Mouse (Mus musculus) urinary bladder, postnatal 25 days (tissue): ENCODE results near the gene Gm20696.

ENCODE experiments used
- DNase-seq: peaks from one replicate; pipeline ENCODE4 v3.0.0; 2022; ENCODE audit warnings: low spot score

Gm20696 gene

GRCm38 (mm10) chr6:99388741-99389675 is 277.6 kb downstream of the Gm20696 start:
- DNase-seq = peak; percentile 24

- DNase-seq = no peak
Observed at GRCm38 (mm10) chr6:99388023-99388422, 278.6 kb downstream of the Gm20696 start.

- DNase-seq = no peak
Observed at GRCm38 (mm10) chr6:99385059-99385604, 281.5 kb downstream of the Gm20696 start.

- DNase-seq = no peak
Observed at GRCm38 (mm10) chr6:99383846-99384472, 282.6 kb downstream of the Gm20696 start.

GRCm38 (mm10) chr6:99380146-99380545 is 286.5 kb downstream of the Gm20696 start:
- DNase-seq = no peak

DNA sequence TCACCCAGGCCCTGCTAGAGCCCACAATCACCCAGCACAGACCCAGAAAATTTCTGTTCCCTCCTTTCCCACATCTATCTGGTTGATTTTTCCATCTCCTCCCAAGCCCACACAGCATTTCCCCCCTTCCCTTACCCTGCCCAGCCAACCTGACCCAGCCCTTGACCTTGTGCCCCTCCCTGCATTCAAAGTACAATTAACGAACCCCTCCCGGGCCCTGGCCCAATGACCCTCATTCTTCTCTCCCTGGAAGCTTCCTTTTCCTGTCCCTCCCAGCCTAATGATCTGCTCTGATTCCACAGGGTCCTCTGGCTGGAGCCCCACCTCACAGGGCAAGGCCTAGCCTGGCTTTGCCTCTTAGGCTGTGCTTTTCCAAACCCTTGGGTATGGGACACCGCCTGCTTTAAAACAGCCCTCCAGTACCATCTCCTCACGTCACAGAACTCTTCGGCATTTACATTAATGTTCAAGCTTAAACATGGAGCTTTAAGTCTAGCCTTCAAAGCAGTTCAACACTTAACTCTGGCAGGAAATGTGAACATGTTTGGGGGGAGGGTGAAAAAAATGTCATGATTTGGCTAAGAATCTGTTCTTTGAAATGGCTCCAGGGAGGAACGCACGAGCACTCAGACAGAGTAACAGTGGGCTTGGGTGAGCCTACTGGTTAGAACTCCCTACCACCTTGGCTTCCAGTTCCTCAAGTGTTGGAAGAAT is 287.4 kb downstream of the Gm20696 start:
- DNase-seq = no peak

- DNase-seq = no peak
Observed at GRCm38 (mm10) chr6:99377716-99378115, 288.9 kb downstream of the Gm20696 start.

- DNase-seq = no peak
Observed at GRCm38 (mm10) chr6:99377131-99377530, 289.5 kb downstream of the Gm20696 start.

DNA sequence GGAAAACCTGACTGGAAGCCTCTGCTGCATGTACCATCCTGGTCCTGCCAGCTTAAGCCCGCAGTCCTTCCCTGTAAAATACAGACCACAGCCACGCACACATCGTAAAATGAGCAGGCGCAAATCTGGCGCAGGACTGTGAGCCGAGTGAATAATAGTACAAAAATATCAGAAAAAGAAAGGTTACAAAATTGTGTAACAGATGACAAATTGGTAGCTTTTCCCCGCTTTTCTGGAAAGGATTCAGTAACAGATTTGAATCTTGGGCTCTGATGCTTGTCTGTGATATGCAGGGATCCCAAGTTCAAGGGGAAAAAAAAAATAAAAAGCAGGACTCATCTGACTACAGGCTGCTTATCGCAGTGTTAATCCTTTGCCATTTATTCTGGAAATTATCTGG is 289.9 kb downstream of the Gm20696 start:
- DNase-seq = no peak

DNA sequence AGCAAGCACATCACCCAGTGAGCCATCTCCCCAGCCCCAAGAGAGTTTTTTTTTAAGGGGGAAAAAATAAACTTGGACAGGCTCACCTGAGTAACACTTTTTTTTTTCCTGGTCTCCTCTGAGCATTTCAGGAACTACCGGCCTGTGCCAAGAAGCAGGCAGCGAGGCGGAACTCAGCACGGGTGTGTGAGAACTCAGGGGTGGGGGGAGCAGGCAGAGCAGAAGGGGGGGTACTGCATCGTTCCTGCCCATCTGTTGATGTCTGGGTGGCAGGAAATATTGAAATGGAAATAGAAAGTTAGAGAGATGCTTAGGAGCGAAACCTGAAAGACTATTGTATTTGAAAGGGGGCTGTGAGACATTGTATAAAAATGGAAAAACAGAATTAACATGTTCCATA is 290.7 kb downstream of the Gm20696 start:
- DNase-seq = no peak

GRCm38 (mm10) chr6:99375376-99375775 is 291.2 kb downstream of the Gm20696 start:
- no peak for DNase-seq

- DNase-seq = no peak
Observed at GRCm38 (mm10) chr6:99374448-99375271, 291.9 kb downstream of the Gm20696 start.

- DNase-seq = no peak
Observed at GRCm38 (mm10) chr6:99372427-99372826, 294.2 kb downstream of the Gm20696 start.

GRCm38 (mm10) chr6:99372016-99372415 is 294.6 kb downstream of the Gm20696 start:
- DNase-seq = no peak

GRCm38 (mm10) chr6:99369931-99370330 is 296.7 kb downstream of the Gm20696 start:
- DNase-seq = no peak

DNA sequence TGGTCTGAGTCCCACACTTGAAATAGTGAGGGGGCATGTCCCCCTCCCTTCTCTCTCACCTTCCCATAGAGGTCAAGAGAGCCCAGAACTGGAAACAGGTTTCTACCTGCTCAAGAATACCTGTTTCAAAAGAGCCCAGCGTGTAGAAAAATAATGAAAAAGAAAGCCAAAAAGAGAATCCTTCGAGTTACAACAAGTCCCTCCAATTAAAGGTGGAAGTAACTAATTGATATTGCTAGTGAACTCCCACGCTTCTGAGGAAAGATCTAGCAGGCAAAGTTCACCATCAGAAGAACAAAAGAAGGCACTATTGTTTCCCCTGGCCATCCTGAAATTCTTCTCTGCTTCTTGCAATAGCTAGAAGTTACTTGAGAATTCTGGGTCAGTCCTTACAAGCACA is 297.4 kb downstream of the Gm20696 start:
- no peak for DNase-seq

DNA sequence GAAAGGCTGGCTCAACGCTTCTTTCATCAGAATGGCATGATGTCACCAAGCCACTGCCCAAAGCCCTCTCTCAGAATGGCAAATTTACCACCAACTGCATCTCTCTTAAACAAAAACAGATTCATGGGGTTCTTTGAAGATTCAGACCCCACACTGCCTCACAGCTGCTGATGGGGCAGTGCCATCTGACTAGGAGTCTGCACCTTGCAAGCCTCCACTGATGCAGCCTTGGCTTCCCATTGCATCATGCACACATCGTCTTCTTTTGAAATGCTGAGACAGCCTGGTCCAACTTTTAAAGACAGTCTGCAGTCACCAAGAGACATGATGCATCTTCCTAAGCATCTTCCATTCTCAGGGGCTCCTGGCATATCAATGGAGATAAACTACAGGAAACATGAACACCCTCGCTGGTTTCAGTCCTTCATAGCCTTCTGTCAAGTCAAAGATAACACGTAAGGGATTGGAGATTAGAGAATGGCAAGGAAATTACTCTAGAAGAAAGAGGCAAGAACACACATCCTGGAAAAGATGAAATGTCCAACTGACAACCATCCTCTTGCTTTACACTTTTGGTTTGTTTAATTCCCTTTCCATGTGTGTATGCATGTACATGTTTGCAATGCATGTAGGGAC is 298.4 kb downstream of the Gm20696 start:
- no peak for DNase-seq

GRCm38 (mm10) chr6:99364545-99364944 is 302.1 kb downstream of the Gm20696 start:
- no peak for DNase-seq

- DNase-seq = no peak
Observed at GRCm38 (mm10) chr6:99360581-99360980, 306.0 kb downstream of the Gm20696 start.

- no peak for DNase-seq
Observed at GRCm38 (mm10) chr6:99359765-99360499, 306.7 kb downstream of the Gm20696 start.
